Mouse (Mus musculus) heart, postnatal 0 days (tissue): ENCODE measurements at regions not wholly inside any gene's neighbourhood (a gene's known extent, or its start where the extent isn't known, plus 50 kb on each side); places are given as distances from the start of the nearest gene placed in this dataset.

Source experiments
- ATAC-seq: fragments of 200-750 bp; cut with Nextera tagmentation; 2 replicates; pipeline ENCODE4 v1.8.0; 2017; ENCODE audit warnings: low read depth, moderate number of reproducible peaks, moderate library complexity; ENCODE audit not compliant: insufficient read depth
- DNase-seq: peaks from one replicate; pipeline ENCODE4 v3.0.0-alpha.2; 2016; ENCODE audit warnings: low spot score
- H3K27ac ChIP-seq: fragments of 300-500 bp; sonication (generic); 2 replicates; pipeline ENCODE4 v1.5.1; 2014; ENCODE audit warnings: low read depth, mild to moderate bottlenecking
- H3K27me3 ChIP-seq: fragments of 300-500 bp; sonication (generic); 2 replicates; pipeline ENCODE4 v1.6.1; 2014; ENCODE audit warnings: low read length, mixed read lengths; ENCODE audit not compliant: control insufficient read depth, insufficient read depth
- H3K36me3 ChIP-seq: fragments of 300-500 bp; sonication (generic); replicated peaks from 2 replicates; pipeline ENCODE4 v1.6.1; 2014; ENCODE audit warnings: low read length, mixed read lengths; ENCODE audit not compliant: control insufficient read depth, insufficient read depth
- H3K4me1 ChIP-seq: fragments of 300-500 bp; sonication (generic); 2 replicates; pipeline ENCODE4 v1.6.1; 2014; ENCODE audit warnings: antibody characterized with exemption; ENCODE audit not compliant: control insufficient read depth, insufficient read depth
- H3K4me2 ChIP-seq: fragments of 300-500 bp; sonication (generic); 2 replicates; pipeline ENCODE4 v1.6.1; 2014; ENCODE audit warnings: low read depth, mild to moderate bottlenecking, low read length, moderate library complexity
- H3K4me3 ChIP-seq: fragments of 300-500 bp; sonication (generic); 2 replicates; pipeline ENCODE4 v1.5.1; 2014; ENCODE audit warnings: low read depth, low read length
- H3K9ac ChIP-seq: fragments of 300-500 bp; sonication (generic); replicated peaks from 2 replicates; pipeline ENCODE4 v1.6.1; 2014; ENCODE audit warnings: low read depth, low read length, mixed read lengths
- H3K9me3 ChIP-seq: fragments of 300-500 bp; sonication (generic); replicated peaks from 2 replicates; pipeline ENCODE4 v1.6.1; 2016; ENCODE audit warnings: low read length; ENCODE audit not compliant: control insufficient read depth
- CTCF ChIP-seq: IDR thresholded peaks from 2 replicates; pipeline ENCODE4 v1.5.1; 2016; ENCODE audit warnings: antibody characterized with exemption, control low read depth, low read depth
- EP300 ChIP-seq: IDR thresholded peaks from 2 replicates; pipeline ENCODE4 v1.6.1; 2016; ENCODE audit warnings: antibody characterized with exemption, low read depth
- WGBS: fragments of 180-500 bp; shearing (Covaris S2); extraction: QIAGEN DNeasy Blood & Tissue Kit; methylation state at CpG from one replicate; pipeline ENCODE4 v1.1.7; 2014; 5-methylcytosine and 5-hydroxymethylcytosine counted together

GRCm38 (mm10) chr9:112715197-112715762 is 479.5 kb upstream of the Arpp21 start:
- Histone ChIP-seq H3K4me3 (no peak overlapping the region), H3K4me1 (no peaks in the 10 kb centered on the region), H3K27me3 (no peaks in the 10 kb centered on the region), H3K36me3 (no peaks in the 10 kb centered on the region), H3K4me2 (no peak overlapping the region), H3K27ac (no peak overlapping the region), H3K9me3 (no peaks in the 10 kb centered on the region), H3K9ac (no peak overlapping the region)
- no peak for ATAC-seq
- DNase-seq: no peak
- WGBS: 61% methylated on average over 1 of the region's 1 CpGs
- no peak for TF ChIP-seq EP300
- no peak for TF ChIP-seq CTCF

DNA sequence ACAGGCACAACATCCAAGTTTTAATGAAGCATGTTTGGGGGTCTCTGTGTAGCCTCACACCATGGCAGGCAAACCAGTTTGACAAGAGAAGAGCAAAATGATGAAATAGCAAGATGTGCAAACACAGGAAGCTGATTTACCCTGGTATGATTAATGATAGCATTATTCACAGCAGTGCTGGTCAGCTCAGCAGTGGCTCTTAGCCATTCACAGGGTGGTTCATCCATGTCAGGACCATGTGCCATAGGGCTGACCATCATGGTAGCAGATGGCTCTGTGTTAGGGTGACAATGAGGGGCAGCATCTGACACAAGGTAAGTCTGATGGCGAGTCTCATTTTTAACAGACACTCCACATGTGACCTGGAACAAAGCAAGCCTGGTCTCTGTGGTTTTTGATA is 443.1 kb upstream of the Arpp21 start:
- Histone ChIP-seq H3K27ac (no peak overlapping the region), H3K27me3 (no peaks in the 10 kb centered on the region), H3K4me1 (no peaks in the 10 kb centered on the region), H3K9ac (no peak overlapping the region), H3K9me3 (no peaks in the 10 kb centered on the region), H3K36me3 (no peaks in the 10 kb centered on the region), H3K4me3 (no peak overlapping the region), H3K4me2 (no peak overlapping the region)
- TF ChIP-seq EP300 (no peak), CTCF (no peak)
- no peak for DNase-seq
- ATAC-seq: no peak
- 38% methylated on average over 1 of the region's 1 CpGs for WGBS

- ATAC-seq (no peak), DNase-seq (no peak)
- WGBS: 68% methylated on average over 5 of the region's 5 CpGs
- no peak overlapping the region for H3K9ac ChIP-seq
- no peak overlapping the region for H3K4me2 ChIP-seq
- no peaks in the 10 kb centered on the region for H3K9me3 ChIP-seq
- TF ChIP-seq EP300: no peak
- no peak for TF ChIP-seq CTCF
- H3K4me1 ChIP-seq: no peaks in the 10 kb centered on the region
- H3K27me3 ChIP-seq: no peaks in the 10 kb centered on the region
- H3K36me3 ChIP-seq: no peaks in the 10 kb centered on the region
- no peak overlapping the region for H3K27ac ChIP-seq
- no peak overlapping the region for H3K4me3 ChIP-seq
Observed at GRCm38 (mm10) chr9:112675232-112675631, 439.5 kb upstream of the Arpp21 start.
